ENCODE assay signal across 9 mouse cellular contexts in genomic region chr19:29930296-29930695, GRCm38 (mm10). TPM values are rescaled to one million over a fixed set of nuclear protein-coding genes. Genes with fewer than 3 reads are reported as not detected.
A peak's percentile ranks its signal among the peaks of the same experiment; 100 is the strongest.
DNase-seq lines count a peak whose midpoint lies in the region; ATAC-seq and TF ChIP-seq lines count a peak whose summit lies in the region.
"Had no signal": no experiment of that assay in that cellular context is flagged by ENCODE, and none has a peak within 500 bp of the region (broad histone marks: within the 10 kb centered on the region; RNA-seq: fewer than 3 reads in every experiment).

No protein-coding gene starts in this region.

- DNase-seq in Muller cell, postnatal 12 days (ENCODE audit: inconsistent ontology term): peak; percentile 40
- peak; percentile 58 for DNase-seq in adrenal gland, adult 8-10 months
- DNase-seq in heart, postnatal 0 days (ENCODE audit: low spot score): peak; percentile 38
- peak; percentile 77 to 89 for DNase-seq in lung, postnatal 4 days
- no peak for DNase-seq in cerebellum, adult 2 months
- DNase-seq in right cerebral cortex, postnatal 25 days: no peak
- DNase-seq: liver had no signal

- H3K9ac ChIP-seq in heart, postnatal 0 days (replicated peaks; ENCODE audit: low read depth, low read length): no peak overlapping the region
- H3K9ac ChIP-seq in forebrain, embryonic 13.5 days: no peak overlapping the region
- H3K9ac ChIP-seq: stomach, embryonic 15.5 days had no signal

- H3K27me3 ChIP-seq in heart, postnatal 0 days (ENCODE audit: control insufficient read depth, insufficient read depth, low read length): peaks cover 9% of the 10 kb centered on the region; the same call in 1 of the 2 replicates
- no peaks in the 10 kb centered on the region for H3K27me3 ChIP-seq in cerebellum, adult 2 months (ENCODE audit: control insufficient read depth, insufficient read depth, low read length)
- no peaks in the 10 kb centered on the region for H3K27me3 ChIP-seq in forebrain, embryonic 13.5 days
- H3K27me3 ChIP-seq: stomach, embryonic 15.5 days had no signal

- TF ChIP-seq CTCF in heart, postnatal 0 days (IDR thresholded peaks at IDR 0.05; ENCODE audit: low read depth): no peak
- no peak for TF ChIP-seq CTCF in cerebellum, adult 2 months (IDR thresholded peaks at IDR 0.05; ENCODE audit: borderline replicate concordance, insufficient read depth, low read depth, low read length)

- no peak for TF ChIP-seq EP300 in heart, postnatal 0 days (IDR thresholded peaks at IDR 0.05; ENCODE audit: low read depth)

- no peak overlapping the region for H3K4me3 ChIP-seq in heart, postnatal 0 days (ENCODE audit: low read depth, low read length)
- no peak overlapping the region for H3K4me3 ChIP-seq in cerebellum, adult 2 months (replicated peaks; ENCODE audit: insufficient read depth, low read depth, low read length)
- no peak overlapping the region for H3K4me3 ChIP-seq in forebrain, embryonic 13.5 days
- H3K4me3 ChIP-seq: stomach, embryonic 15.5 days had no signal

- no peak overlapping the region for H3K27ac ChIP-seq in heart, postnatal 0 days (ENCODE audit: low read depth)
- no peak overlapping the region for H3K27ac ChIP-seq in cerebellum, adult 2 months (ENCODE audit: insufficient read depth, low read length)
- no peak overlapping the region for H3K27ac ChIP-seq in forebrain, embryonic 13.5 days
- H3K27ac ChIP-seq: stomach, embryonic 15.5 days had no signal

- H3K4me2 ChIP-seq in heart, postnatal 0 days (ENCODE audit: low read depth, low read length): no peak overlapping the region
- no peak overlapping the region for H3K4me2 ChIP-seq in forebrain, embryonic 13.5 days
- H3K4me2 ChIP-seq: stomach, embryonic 15.5 days had no signal

- ATAC-seq in heart, postnatal 0 days (ENCODE audit: insufficient read depth, low read depth): peak; percentile 30; the same call in 1 of the 2 replicates
- ATAC-seq in forebrain, embryonic 13.5 days: no peak

- no peaks in the 10 kb centered on the region for H3K9me3 ChIP-seq in heart, postnatal 0 days (replicated peaks; ENCODE audit: control insufficient read depth, low read length)
- no peaks in the 10 kb centered on the region for H3K9me3 ChIP-seq in forebrain, embryonic 13.5 days (replicated peaks)
- H3K9me3 ChIP-seq: stomach, embryonic 15.5 days had no signal

- peaks cover 7% of the 10 kb centered on the region; the same call in 1 of the 2 replicates for H3K4me1 ChIP-seq in heart, postnatal 0 days (ENCODE audit: control insufficient read depth, insufficient read depth)
- H3K4me1 ChIP-seq in cerebellum, adult 2 months (ENCODE audit: control insufficient read depth, insufficient read depth, low read length): no peaks in the 10 kb centered on the region
- no peaks in the 10 kb centered on the region for H3K4me1 ChIP-seq in forebrain, embryonic 13.5 days

- H3K36me3 ChIP-seq in heart, postnatal 0 days (replicated peaks; ENCODE audit: control insufficient read depth, insufficient read depth, low read length): no peaks in the 10 kb centered on the region
- H3K36me3 ChIP-seq in forebrain, embryonic 13.5 days (ENCODE audit: poor library complexity, severe bottlenecking): no peaks in the 10 kb centered on the region
- H3K36me3 ChIP-seq: stomach, embryonic 15.5 days had no signal

- no peak for TF ChIP-seq POLR2A in cerebellum, adult 2 months (IDR thresholded peaks at IDR 0.05; ENCODE audit: borderline replicate concordance, insufficient read depth, low read length)

- WGBS in heart, postnatal 0 days: 47% methylated on average over 5 of the region's 5 CpGs
- 62% methylated on average over 5 of the region's 5 CpGs for WGBS in cerebellum, adult 2 months
- WGBS in forebrain, embryonic 13.5 days: 84% methylated on average over 5 of the region's 5 CpGs

RNA-seq across cellular contexts. Expression of gene Il33, which starts 5.4 kb away (rescaled TPM):
- 10 to 100 TPM; 22.6 to 38.7 (median 25.2) TPM for total RNA-seq in adrenal gland, adult 8-10 months (2022)
- 1.4 and 1.6 TPM in 2 replicates for total RNA-seq in heart, postnatal 0 days (2014; rRNA removed; ENCODE audit: low replicate concordance)
- polyA plus RNA-seq in heart, postnatal 0 days (2015; fragmentation: Nextera tagmentation; extraction: Ambion mirVana): 4.2 and 6.2 TPM in 2 replicates
- 38.5 and 58.0 TPM in 2 replicates for polyA plus RNA-seq in cerebellum, adult 2 months (2012; rRNA removed)
- 0.23 and 0.34 TPM in 2 replicates for polyA plus RNA-seq in forebrain, embryonic 13.5 days (2015; fragmentation: Nextera tagmentation; extraction: Ambion mirVana)

Comparison
In these comparisons a context has a peak if more than half of its experiments do, and no peak if none do; other contexts are left out.
1. DNase-seq: peak in Muller cell, postnatal 12 days (single experiment), adrenal gland, adult 8-10 months (single experiment), heart, postnatal 0 days (single experiment) and lung, postnatal 4 days (2 of 2); none in cerebellum, adult 2 months (0 of 2) and right cerebral cortex, postnatal 25 days (single experiment).